Mouse (Mus musculus) testis, adult 2 months (tissue): ENCODE results near the gene Bnipl.

Experiments
- CTCF ChIP-seq: fragments of 200-500 bp; IDR thresholded peaks from 2 replicates; pipeline ENCODE4 v1.5.1; 2012; ENCODE audit warnings: low read depth, mild to moderate bottlenecking, inconsistent platforms, low read length, moderate library complexity; ENCODE audit not compliant: control insufficient read depth, insufficient read depth, insufficient replicate concordance
- POLR2A ChIP-seq: fragments of 200-500 bp; IDR thresholded peaks from 2 replicates; pipeline ENCODE4 v1.6.1; 2012; ENCODE audit warnings: low read depth, mild to moderate bottlenecking, inconsistent platforms, low read length, moderate library complexity; ENCODE audit not compliant: control insufficient read depth

- TF ChIP-seq POLR2A, result no peak
- no peak for TF ChIP-seq CTCF
Observed at GRCm38 (mm10) chr3:95285390-95285789, 34.4 kb upstream of the Bnipl start.
